Mouse (Mus musculus) limb, embryonic 10.5 days (tissue): ENCODE results near the gene Ksr1. TPM values are rescaled to one million over a fixed set of nuclear protein-coding genes. Genes with fewer than 3 reads are reported as not detected.

Experiments
- DNase-seq: peaks from one replicate; pipeline ENCODE4 v3.0.0-alpha.2; 2017; ENCODE audit warnings: low spot score
- H3K27ac ChIP-seq: fragments of 300-500 bp; sonication (generic); 2 replicates; pipeline ENCODE4 v1.5.1; 2016; ENCODE audit warnings: mild to moderate bottlenecking
- H3K27me3 ChIP-seq: fragments of 300-500 bp; sonication (generic); 2 replicates; pipeline ENCODE4 v1.6.1; 2016; ENCODE audit warnings: low read depth, mild to moderate bottlenecking; ENCODE audit not compliant: poor library complexity, severe bottlenecking
- H3K36me3 ChIP-seq: fragments of 300-500 bp; sonication (generic); 2 replicates; pipeline ENCODE4 v1.6.1; 2016; ENCODE audit warnings: mild to moderate bottlenecking, moderate library complexity
- H3K4me1 ChIP-seq: fragments of 300-500 bp; sonication (generic); 2 replicates; pipeline ENCODE4 v1.6.1; 2016
- H3K4me3 ChIP-seq: fragments of 300-500 bp; sonication (generic); 2 replicates; pipeline ENCODE4 v1.5.1; 2016; ENCODE audit warnings: mild to moderate bottlenecking, moderate library complexity
- H3K9me3 ChIP-seq: fragments of 300-500 bp; sonication (generic); replicated peaks from 2 replicates; pipeline ENCODE4 v1.6.1; 2016; ENCODE audit warnings: mild to moderate bottlenecking
- WGBS: fragments of 180-500 bp; shearing (Covaris S2); methylation state at CpG from one replicate; pipeline ENCODE4 v1.1.7; 2016; 5-methylcytosine and 5-hydroxymethylcytosine counted together
- polyA plus RNA-seq: library from polyadenylated mRNA; unstranded; fragments of >200 nt; fragmentation: Nextera tagmentation; extraction: Ambion mirVana; gene quantifications from 2 replicates; pipeline ENCODE4 v1.2.1, GENCODE M21; 2016

The Ksr1 gene
- polyA plus RNA-seq, 1 experiment from 2014 or later, result 1.3 TPM

GRCm38 (mm10) chr11:78982042-78982441, 164.2 kb downstream of the Ksr1 start:
- no peaks in the 10 kb centered on the region for H3K9me3 ChIP-seq
- WGBS, result 89% methylated on average over 2 of the region's 2 CpGs
- H3K4me3 ChIP-seq, result no peak overlapping the region
- no peaks in the 10 kb centered on the region for H3K27me3 ChIP-seq
- H3K27ac ChIP-seq, result no peak overlapping the region
- H3K4me1 ChIP-seq, result 0 out of 2 replicates have a peak, but pooled peaks cover 4% of the 10 kb centered on the region
- H3K36me3 ChIP-seq, result no peaks in the 10 kb centered on the region
- DNase-seq, result no peak

- DNase-seq, result no peak
These were observed 166.0 kb downstream of the Ksr1 start for GRCm38 (mm10) chr11:78980083-78980634.

GRCm38 (mm10) chr11:78978176-78979019, 167.8 kb downstream of the Ksr1 start:
- 86% methylated on average over 12 of the region's 12 CpGs for WGBS
- Histone ChIP-seq H3K27ac (no peak overlapping the region), H3K36me3 (no peaks in the 10 kb centered on the region), H3K4me1 (peaks cover 11% of the 10 kb centered on the region), H3K4me3 (no peak overlapping the region), H3K27me3 (no peaks in the 10 kb centered on the region), H3K9me3 (no peaks in the 10 kb centered on the region)
- DNase-seq, result no peak

More at GRCm38 (mm10) chr11:78980083-78980634, 166.0 kb downstream of the Ksr1 start:
- no peak overlapping the region for H3K27ac ChIP-seq
- WGBS, result 73% methylated on average over 4 of the region's 4 CpGs
- H3K4me1 ChIP-seq, result 0 out of 2 replicates have a peak, but pooled peaks cover 4% of the 10 kb centered on the region
- H3K4me3 ChIP-seq, result no peak overlapping the region
- H3K9me3 ChIP-seq, result no peaks in the 10 kb centered on the region
- H3K36me3 ChIP-seq, result no peaks in the 10 kb centered on the region
- H3K27me3 ChIP-seq, result no peaks in the 10 kb centered on the region

- no peak overlapping the region for H3K27ac ChIP-seq
- H3K4me1 ChIP-seq, result peaks cover 23% of the 10 kb centered on the region
- H3K4me3 ChIP-seq, result no peak overlapping the region
- no peaks in the 10 kb centered on the region for H3K9me3 ChIP-seq
- no peaks in the 10 kb centered on the region for H3K27me3 ChIP-seq
- 79% methylated on average over 8 of the region's 8 CpGs for WGBS
- no peak for DNase-seq
- H3K36me3 ChIP-seq, result no peaks in the 10 kb centered on the region
These were observed 169.3 kb downstream of the Ksr1 start for GRCm38 (mm10) chr11:78976731-78977510.

GRCm38 (mm10) chr11:78973381-78974150, 172.6 kb downstream of the Ksr1 start:
- WGBS, result 82% methylated on average over 17 of the region's 17 CpGs
- Histone ChIP-seq H3K4me3 (no peak overlapping the region), H3K4me1 (peaks cover 30% of the 10 kb centered on the region), H3K36me3 (no peaks in the 10 kb centered on the region), H3K27ac (peak overlapping the region; percentile 68), H3K27me3 (no peaks in the 10 kb centered on the region), H3K9me3 (no peaks in the 10 kb centered on the region)
- no peak for DNase-seq

GRCm38 (mm10) chr11:78972811-78973351, 173.3 kb downstream of the Ksr1 start:
- DNase-seq, result peak; percentile 54
- Histone ChIP-seq H3K36me3 (no peaks in the 10 kb centered on the region), H3K4me3 (peak overlapping the region; percentile 7; the same call in 1 of the 2 replicates), H3K27ac (peak overlapping the region; percentile 68), H3K4me1 (peaks cover 30% of the 10 kb centered on the region), H3K9me3 (no peaks in the 10 kb centered on the region), H3K27me3 (no peaks in the 10 kb centered on the region)
- WGBS, result 64% methylated on average over 8 of the region's 8 CpGs

- peak overlapping the region; percentile 68 for H3K27ac ChIP-seq
- H3K36me3 ChIP-seq, result no peaks in the 10 kb centered on the region
- H3K4me1 ChIP-seq, result peaks cover 30% of the 10 kb centered on the region
- no peaks in the 10 kb centered on the region for H3K27me3 ChIP-seq
- H3K4me3 ChIP-seq, result peak overlapping the region; percentile 7; the same call in 1 of the 2 replicates
- WGBS, result 30% methylated on average over 6 of the region's 6 CpGs
- H3K9me3 ChIP-seq, result no peaks in the 10 kb centered on the region
- peak; percentile 40 for DNase-seq
These were observed 173.9 kb downstream of the Ksr1 start for GRCm38 (mm10) chr11:78972328-78972727.

- Histone ChIP-seq H3K4me3 (no peak overlapping the region), H3K36me3 (no peaks in the 10 kb centered on the region), H3K27ac (peak overlapping the region; percentile 68), H3K27me3 (no peaks in the 10 kb centered on the region), H3K4me1 (peaks cover 30% of the 10 kb centered on the region), H3K9me3 (no peaks in the 10 kb centered on the region)
- no peak for DNase-seq
- 88% methylated on average over 3 of the region's 3 CpGs for WGBS
These were observed 174.5 kb downstream of the Ksr1 start for GRCm38 (mm10) chr11:78971746-78972145.

- DNase-seq, result no peak
- Histone ChIP-seq H3K36me3 (no peaks in the 10 kb centered on the region), H3K27ac (0 out of 2 replicates have a peak overlapping the region, but pooled peaks have one; percentile 68), H3K9me3 (no peaks in the 10 kb centered on the region), H3K27me3 (no peaks in the 10 kb centered on the region), H3K4me3 (no peak overlapping the region), H3K4me1 (peaks cover 30% of the 10 kb centered on the region)
- 95% methylated on average over 8 of the region's 8 CpGs for WGBS
These were observed 175.1 kb downstream of the Ksr1 start for GRCm38 (mm10) chr11:78971096-78971495.

- H3K4me3 ChIP-seq, result no peak overlapping the region
- H3K27ac ChIP-seq, result no peak overlapping the region
- peaks cover 19% of the 10 kb centered on the region for H3K4me1 ChIP-seq
- H3K36me3 ChIP-seq, result no peaks in the 10 kb centered on the region
- no peaks in the 10 kb centered on the region for H3K9me3 ChIP-seq
- H3K27me3 ChIP-seq, result no peaks in the 10 kb centered on the region
- 76% methylated on average over 4 of the region's 4 CpGs for WGBS
- no peak for DNase-seq
These were observed 178.1 kb downstream of the Ksr1 start for GRCm38 (mm10) chr11:78968121-78968520.

GRCm38 (mm10) chr11:78967371-78967770, 178.8 kb downstream of the Ksr1 start:
- Histone ChIP-seq H3K27ac (no peak overlapping the region), H3K36me3 (no peaks in the 10 kb centered on the region), H3K27me3 (no peaks in the 10 kb centered on the region), H3K4me1 (peaks cover 12% of the 10 kb centered on the region), H3K4me3 (no peak overlapping the region), H3K9me3 (no peaks in the 10 kb centered on the region)
- peak; percentile 49 for DNase-seq
- 29% methylated on average over 4 of the region's 4 CpGs for WGBS
